Mouse (Mus musculus) sigmoid colon, adult 10 weeks (tissue): ENCODE measurements around the gene Gm20388. TPM values are rescaled to one million over a fixed set of nuclear protein-coding genes. Genes with fewer than 3 reads are reported as not detected.

ENCODE experiments used
- polyA plus RNA-seq: library from polyadenylated mRNA; stranded (reverse); fragments of 350-450 nt; fragmentation: Illumina TruSeq; extraction: RNeasy Lipid Tissue Mini Kit (QIAGEN cat#74804); gene quantifications from one replicate; pipeline ENCODE4 v1.2.3, GENCODE M21; 2014; ENCODE audit warnings: low read depth, low replicate concordance

Gene Gm20388
- polyA plus RNA-seq, 1 experiment from 2014 or later: 3.8 TPM

DNA sequence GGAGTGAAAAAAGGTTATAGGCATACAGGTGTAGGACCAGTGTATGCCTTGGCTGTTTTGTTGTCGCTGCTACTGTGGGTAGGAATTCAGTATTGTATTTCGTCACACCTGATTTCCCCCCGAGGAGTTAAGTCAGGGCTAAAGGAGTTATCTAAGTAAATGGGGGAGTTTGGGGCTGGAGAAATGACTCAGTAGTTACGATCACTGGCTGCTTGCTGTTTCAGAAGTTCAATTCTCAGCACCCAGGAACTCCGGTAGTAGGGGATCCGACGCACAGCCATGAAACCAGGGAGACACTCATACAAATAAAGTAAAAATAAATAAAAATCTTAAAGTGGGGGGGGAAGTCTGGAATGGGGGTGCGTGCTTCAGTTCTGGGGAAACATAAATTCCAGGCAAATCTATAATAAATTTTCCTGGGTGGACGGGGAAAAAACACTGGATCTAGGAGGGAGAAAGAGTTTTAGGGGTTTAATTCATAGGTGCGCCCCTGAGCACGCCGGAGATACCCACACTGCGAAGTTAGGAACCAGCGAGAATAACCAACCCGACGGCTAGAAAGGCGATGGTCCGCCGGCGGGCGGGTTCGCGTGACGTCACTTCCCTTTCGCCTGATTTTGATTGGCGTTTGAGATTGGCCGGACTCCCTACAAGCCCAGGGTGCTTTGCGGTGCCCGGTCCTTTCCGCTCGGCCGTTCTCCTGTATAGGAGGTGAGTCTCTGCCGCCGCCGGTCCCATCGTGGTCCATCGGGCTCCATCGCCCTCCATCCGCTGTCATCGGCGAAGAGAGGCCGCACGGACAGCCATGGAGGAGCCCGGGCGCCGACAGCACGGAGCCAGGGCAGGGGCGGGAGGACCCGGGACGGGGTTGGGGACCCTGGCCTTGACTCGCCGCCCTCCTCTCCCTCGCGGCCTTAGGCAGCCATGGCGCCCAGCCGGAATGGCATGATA is 3191.4 kb downstream of the Gm20388 start, which contains the start of gene Rpl13:
Gene Rpl13 (plus strand): TSS at position 616 of the 951 bp plus-strand sequence.

DNA sequence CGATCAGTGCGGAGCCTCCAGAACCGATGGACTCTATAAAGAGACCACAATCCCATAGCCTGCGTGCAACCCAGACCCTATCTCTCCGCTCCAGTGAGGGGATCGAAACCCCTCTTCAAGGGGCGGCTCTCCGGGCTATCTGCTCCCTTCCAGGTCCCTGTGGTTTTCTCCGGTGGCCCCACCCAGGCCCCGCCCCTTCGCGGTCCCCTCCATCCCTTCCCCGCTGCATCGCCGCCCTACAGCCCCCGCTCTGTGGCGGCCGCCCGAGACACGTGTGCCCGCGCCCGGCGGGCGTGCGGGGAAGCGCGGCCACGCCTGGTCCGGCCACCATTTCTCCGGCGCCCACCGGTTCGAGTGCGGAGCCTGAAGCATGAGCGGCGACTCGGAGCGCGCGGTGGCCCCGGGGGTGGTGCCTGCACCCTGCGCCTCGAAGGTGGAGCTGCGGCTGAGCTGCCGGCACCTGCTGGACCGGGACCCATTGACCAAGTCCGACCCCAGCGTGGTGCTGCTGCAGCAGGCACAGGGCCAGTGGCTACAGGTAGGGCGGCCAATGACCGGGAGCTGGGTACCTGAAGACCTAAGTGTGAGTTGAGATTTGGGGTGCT is 3206.6 kb downstream of the Gm20388 start, which contains the start of gene Cpne7:
Gene Cpne7 (plus strand): TSS at position 248 of the 605 bp plus-strand sequence.

DNA sequence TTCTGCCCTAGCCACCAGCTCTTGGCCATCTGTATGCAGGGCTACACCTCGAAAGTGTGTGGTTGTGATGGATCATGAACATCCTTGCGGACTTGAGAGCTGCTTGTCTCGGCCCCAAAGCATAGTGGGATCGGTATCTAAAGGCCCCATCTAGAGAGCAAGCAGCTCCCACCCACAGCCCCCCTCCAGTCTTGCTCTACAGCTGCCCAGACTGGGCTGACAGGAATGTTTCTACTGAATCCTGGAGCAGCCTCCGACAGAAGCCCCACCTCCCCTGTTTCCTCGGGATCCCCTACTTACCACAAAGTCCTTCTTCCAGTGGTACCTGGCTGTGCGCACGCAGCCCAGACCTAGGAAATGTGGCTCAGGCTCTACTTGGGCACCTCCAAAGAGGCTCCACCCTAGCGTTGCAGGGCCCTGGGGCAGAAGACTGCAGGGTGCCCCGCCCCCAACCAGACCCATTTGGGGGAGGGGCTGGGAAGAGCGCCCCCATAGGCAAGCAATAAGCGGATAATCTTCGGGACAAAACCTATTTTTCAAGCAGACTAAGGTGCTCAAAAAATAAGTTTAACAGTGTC is 3247.3 kb downstream of the Gm20388 start, which contains the start of gene Sult5a1:
Gene Sult5a1 (minus strand): TSS at position 428 of the 578 bp plus-strand sequence.

DNA sequence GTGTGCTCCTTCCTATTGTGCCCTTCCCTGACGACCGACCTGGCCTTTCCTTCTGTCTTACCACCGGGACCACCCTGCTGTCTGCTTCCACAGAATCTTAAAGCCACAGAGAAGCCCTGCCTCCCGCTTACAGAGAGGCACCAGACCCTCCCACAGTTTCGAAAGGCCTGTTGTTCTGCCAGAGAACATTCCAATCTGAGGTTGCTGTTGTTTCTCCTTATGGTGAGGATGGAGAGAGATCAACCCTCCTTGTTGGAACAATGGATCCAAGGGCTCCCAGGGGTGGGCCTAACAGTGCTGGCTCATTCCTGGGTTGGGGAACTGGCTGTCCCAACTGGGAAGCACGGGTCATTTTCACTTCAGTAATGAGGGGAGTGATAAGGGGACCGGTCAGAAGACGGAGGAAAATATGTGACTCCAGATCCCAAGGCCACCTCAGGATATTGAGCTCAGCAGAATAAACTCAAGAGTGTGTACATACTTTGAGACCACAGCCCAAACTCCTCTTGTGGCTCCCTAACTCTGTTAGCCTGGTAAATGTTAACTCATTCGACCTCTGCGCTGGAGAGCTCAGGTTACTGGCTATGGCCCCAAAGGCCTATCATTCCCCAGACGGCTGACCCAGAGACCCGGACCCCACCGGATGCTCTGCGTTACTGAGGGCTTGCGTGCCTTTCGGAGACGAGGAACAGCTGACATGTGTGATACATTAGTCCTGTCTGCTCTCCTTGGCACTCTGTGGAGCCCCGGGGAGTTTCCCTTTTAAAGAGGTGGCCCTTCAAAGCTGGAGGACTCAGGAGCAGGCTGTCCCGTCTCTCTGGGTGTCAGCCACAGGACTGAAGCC is 3275.1 kb downstream of the Gm20388 start, which contains the start of gene Dpep1:
Gene Dpep1 (plus strand): TSS at position 677 of the 844 bp plus-strand sequence.

DNA sequence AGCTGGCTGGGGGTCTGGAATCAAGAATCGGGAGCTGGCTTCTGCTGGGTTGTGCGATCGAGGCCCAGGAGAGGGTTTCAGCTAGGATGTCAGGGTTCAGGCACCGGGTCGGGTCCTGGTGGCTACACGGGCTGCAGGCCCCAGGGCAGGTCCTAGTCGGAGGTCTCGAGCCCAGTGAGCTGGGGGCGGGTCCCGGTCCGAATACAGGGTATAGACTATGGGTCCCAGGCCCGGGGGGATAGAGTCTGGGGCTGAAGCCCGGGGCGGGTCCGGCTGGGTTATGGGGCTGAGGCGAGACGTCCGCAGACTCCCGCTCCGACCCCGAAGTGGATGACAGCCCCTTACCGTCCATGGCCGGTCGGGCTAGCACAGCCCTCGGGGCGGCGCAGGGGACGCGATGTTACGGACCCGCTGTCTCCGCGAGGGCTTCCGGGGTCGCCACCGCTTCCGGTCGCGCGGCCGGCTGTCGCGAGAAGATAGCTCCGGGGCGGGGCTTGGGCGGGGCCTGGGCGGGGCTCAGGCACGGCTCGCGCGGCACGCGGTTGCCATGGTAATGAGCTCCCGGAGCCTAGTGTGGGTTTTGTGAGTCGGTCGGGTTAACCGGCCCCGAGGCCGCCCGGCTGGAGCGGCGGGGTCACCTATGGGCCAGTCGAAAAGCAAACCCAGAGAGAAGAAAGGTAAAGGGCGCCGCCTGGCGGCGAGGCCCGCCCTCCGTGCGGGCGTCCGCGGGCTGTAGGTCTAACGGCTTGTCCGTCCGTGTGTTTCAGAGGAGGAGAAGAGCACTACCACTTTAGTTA is 3301.9 kb downstream of the Gm20388 start, which contains the start of the genes Chmp1a and Spata33:
Gene Chmp1a (minus strand): TSS at position 443 of the 797 bp plus-strand sequence.
Gene Spata33 (plus strand): TSS at position 512 of the 797 bp plus-strand sequence.

DNA sequence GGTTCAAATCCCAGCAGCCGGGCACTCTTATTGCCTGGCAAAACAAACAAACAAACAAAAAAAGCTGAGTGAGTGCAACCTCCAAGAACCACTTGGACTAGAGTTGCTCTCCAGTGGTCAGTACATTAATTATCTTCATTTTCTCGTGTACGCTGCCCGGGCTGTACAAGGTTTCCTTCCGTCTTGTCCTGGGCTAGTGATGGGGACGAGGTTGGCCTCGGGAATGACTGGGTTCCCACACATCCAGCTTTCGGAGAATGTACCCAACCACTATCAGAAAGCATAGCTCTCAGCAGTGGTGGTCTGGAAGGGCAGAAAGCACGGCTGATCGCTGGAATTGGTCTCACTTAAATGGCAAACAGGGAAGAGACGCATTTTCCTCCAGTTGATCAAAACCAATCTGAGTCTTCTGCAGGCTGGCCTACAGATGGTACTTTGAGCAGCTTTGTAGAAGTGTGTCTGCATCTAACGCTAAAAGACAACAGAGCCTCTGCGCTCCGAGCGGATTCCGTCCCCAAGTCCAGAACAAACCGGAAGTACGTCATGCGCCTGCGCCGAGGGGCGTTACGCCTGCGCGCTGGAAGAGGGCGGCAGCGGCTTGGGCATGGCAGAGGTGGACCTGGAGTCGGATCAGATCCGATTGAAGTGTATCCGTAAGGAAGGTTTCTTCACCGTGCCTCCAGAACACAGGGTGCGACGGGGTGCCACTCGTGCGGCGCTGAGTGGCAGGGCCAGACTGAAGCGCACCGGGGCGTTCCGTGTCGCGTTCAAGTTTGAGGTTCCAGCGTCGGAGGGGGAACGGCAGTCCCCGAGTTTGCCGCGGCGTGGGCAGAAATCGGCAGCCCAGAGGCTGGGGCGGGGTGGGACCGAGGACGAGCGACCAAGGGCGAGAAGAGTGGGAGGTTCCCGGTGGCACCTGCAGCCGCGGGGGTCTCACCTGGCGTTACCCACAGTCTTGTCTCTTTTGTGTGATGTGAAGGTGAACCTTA is 3313.9 kb downstream of the Gm20388 start, which contains the start of gene Cdk10:
Gene Cdk10 (plus strand): TSS at position 565 of the 989 bp plus-strand sequence.

DNA sequence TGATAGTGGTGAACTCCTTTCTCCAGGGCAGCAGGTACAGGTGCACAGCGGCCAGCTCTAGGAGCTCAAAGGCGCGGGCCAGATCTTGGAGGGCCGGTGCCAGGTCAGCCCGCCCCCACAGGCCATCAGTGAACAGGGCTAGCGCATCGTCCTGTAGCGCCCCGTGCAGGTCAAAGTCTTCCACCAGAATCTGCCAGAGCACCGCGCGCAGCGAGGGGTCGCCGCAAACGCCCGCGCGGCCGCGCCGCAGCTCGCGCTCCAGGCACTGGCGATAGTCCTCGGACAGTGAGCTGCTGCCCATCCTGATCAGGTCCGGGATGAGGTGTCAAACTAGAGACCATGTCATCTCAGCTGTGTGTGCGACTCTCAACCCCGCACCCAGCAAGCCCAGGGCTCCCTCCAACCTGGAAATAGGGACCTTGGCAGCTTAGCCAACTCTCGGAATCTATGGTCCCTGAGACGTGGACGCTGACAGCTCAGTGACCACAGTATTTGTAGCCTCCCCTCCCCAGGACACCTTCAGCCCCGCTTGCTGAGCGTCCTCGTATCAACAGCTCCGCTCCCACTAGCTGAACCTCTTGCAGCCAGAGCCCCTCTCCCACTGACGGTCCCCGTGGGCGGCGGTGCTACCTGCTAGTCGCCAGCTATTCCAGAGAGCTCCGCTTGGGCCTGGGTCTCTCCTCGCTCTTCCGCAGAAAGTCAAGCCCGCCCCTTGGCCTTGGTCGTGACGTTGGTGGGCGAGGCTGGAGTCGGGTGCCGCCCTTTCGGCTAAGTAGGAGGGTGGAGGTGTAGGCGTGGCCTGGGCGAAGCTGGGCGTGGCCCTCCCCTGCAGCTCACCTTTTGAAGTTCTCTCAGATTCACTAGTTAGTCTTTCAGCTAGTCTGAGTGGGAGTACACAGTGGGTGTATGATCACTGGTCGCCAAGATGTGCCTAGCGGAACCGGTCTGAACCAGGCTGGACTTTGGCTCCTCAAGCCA is 3325.2 kb downstream of the Gm20388 start, which contains the start of gene Spata2l:
Gene Spata2l (minus strand): TSS at position 714 of the 978 bp plus-strand sequence.

DNA sequence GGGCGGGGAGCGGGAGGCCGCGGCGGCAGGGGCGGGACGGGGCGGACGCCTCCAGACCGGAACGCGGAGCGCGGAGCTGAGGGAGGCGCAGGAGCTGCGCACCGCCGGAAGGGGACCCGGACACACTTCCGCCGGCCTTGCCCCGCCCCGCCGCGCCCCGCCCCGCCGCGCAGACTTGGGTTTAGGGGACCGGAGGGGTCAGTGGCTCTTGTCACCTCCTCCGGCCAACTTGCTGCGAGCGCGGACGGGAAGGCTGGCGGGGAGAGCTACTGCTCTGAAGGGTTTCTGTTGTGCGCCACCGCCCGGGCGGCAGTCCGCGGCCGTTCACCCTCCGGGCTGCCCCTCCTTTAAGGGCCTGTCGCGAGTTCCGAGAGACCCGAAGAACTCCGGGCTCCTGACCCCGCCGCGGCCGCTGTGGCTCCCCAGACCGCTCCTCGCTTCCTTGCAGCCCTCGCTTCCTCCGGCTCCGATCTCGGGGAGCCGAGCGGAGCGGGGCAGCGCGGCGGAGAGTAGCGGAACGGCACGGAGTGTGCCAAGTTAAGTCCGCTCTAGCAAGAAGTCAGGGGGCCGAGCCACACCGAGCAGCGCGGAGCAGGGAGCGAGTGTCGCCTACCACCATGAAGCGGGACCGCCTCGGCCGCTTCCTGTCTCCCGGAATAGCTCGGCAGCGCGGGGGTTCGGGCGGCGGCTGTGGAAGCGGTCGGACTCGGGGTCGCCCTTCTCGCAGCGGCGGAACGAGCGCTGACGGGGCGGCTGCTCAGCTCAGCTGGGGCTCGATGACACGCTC is 3343.7 kb downstream of the Gm20388 start, which contains the start of the genes Zfp276 and Vps9d1:
Gene Zfp276 (plus strand): TSS at position 97 of the 787 bp plus-strand sequence.
Gene Vps9d1 (minus strand): TSS at position 250 of the 787 bp plus-strand sequence.

DNA sequence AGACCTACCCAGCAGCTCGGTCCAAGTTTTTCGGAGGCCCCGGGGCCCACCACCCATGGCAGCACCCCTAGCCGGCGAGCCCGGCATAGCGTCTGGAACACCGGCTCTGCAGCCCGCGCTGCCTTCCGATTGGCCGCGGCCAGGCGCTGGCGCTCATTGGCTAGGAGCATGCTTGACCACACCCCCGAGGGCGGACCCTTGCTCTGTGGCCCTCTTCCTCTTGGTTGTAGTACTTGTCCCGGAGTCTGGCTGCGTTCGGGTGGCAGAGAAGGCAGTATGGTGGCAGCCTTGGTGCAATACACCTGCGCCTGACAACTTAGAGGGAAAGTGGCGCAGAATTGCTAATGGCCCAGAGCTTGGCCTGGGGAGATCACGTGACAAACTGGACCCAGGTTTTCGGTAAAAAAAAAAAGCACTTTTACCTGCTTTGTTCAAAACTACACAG is 3407.8 kb downstream of the Gm20388 start, which contains the start of gene Fanca:
Gene Fanca (minus strand): TSS at position 110 of the 445 bp plus-strand sequence.

DNA sequence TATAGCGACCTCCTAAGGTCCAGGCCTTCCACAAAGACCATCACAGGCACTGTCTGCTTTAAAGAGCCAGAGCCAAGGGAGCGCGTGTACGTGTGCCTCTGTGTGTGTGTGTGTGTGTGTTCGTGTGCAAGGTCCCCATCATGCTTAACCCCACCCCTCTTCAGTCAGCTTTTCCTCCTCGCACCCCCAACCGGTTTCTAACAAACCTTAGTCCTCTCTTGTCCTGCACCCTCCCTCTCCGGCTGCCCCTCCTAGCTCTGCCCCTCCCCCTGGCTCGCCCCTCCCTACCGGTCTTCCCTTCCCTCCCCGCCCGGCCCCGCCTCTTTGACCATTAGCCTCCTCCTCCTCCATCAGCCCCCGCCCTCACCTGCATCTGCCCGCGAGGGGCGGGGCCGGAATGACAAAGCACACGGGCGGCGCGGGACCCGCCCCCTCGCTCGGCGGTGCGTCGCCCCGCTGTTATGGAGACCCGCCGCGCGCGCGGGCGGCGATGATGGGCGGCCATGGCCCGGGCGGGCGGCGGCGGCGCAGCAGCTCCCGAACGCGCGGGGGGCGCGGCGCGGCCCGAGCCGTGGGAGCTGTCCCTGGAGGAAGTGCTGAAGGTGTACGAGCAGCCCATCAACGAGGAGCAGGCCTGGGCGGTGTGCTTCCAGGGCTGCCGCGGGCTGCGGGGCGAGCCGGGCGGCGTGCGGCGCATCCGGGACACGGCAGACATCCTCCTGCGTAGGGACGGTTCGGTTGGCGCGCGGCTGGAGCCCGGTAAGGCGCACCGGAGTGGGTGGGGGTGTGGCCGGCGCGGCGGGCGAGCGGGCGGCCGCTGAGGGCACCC is 3421.8 kb downstream of the Gm20388 start, which contains the start of gene Spire2:
Gene Spire2 (plus strand): TSS at position 452 of the 829 bp plus-strand sequence.

DNA sequence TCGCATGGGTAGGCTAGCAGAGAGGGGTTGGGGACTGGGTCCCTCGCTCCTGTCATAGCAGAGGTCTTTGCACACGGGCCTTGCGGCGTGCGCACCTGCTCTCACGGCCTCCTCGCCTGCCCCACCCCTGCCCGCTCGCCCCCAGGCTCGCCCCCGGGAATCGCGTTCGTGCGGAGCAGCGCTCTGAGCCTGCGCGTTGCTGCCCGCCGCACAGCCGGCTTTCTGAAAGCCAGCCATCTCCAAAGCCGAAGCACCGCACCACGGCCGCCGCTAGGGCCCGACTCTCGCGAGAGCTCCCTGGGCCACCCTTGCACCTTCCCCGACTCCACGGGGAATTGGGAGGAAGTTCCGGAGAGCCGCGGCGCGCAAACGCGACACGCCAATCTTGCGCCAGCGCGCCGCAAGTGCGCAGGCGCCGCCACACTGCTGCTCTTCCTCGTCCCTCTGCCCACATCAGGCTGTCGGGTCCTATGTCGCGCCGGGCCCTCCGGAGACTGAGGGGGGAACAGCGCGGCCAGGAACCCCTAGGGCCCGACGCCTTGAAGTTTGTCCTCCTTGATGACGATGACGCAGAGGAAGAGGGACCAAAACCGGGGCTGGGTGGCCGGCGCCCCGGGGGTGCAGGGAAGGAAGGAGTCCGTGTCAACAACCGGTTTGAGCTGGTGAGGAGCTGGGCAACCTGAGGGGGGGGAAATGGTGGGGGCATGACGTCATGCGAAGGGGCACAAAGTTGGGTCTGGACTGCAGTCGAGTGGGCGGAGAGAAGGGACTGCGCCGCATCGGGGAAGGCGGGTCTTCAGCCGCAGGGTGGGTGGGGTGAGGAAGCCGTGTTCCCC is 3463.0 kb downstream of the Gm20388 start, which contains the start of gene Tcf25:
Gene Tcf25 (plus strand): TSS at position 351 of the 836 bp plus-strand sequence.

DNA sequence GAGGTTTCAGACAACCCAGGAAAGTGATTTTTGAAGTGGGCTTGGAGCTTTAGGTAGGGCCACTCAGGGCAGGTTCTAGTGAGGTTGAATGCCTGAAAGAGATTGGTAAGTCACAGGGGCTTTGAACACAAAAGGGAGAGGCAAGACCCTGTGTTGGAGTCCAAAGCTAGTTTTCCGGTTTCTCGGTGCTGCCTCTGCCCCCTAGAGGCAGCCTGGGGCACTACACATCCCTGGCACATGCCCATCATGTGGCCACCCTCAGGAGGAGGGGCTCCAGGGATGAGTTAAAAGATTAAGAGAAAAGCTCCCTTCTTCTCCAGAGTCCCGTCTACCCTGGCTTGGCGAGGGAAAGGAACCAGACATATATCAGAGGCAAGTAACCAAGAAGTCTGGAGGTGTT is 3496.1 kb downstream of the Gm20388 start, which contains the start of gene Mc1r:
Gene Mc1r (plus strand): TSS at position 322 of the 400 bp plus-strand sequence.

DNA sequence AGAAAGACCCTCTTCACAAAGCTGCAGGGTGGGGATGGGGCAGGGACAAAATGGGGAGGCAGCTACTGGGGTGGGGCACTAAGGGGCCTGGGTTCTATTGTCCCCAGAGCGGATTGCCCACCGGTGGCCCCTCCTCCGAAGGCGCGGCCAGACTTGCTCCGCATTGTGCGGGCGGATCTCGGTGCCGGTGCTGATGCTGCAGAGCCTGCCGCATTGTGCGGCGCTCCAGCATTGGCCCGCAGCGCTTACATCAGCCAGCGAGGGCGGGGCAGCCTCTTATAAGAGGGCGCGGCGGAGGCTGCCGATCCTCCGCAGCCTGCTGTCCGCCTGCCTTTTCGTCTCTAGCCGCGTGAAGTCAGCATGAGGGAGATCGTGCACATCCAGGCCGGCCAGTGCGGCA is 3500.6 kb downstream of the Gm20388 start, which contains the start of gene Tubb3:
Gene Tubb3 (plus strand): TSS at position 179 of the 400 bp plus-strand sequence.

DNA sequence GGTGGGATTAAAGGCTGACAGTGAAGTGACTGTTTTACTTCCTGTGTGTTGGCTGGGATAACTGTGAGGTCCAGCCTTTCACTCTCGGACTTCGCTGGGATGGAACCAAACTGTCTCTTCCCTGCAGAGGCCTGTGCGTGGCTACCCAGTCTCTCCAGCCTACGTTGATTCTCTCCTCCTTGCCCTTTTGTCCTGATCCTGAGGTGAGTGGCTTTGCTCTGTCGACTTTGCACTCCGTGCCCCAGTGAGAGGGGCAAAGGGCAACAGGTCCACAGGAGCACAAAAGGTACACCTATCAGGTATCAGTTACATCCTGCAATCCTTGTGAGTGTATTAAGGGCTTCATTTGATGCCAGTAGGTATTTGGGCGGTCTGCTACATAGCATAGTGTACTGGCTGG is 3512.8 kb downstream of the Gm20388 start, which contains the start of gene Def8:
Gene Def8 (plus strand): TSS at position 87 of the 400 bp plus-strand sequence.

